Mouse (Mus musculus): ENCODE results near the gene Scn3b. TPM values are rescaled to one million over a fixed set of nuclear protein-coding genes. Genes with fewer than 3 reads are reported as not detected.

The Scn3b gene
- polyA plus RNA-seq, 1 experiment: 7.2 TPM

DNA sequence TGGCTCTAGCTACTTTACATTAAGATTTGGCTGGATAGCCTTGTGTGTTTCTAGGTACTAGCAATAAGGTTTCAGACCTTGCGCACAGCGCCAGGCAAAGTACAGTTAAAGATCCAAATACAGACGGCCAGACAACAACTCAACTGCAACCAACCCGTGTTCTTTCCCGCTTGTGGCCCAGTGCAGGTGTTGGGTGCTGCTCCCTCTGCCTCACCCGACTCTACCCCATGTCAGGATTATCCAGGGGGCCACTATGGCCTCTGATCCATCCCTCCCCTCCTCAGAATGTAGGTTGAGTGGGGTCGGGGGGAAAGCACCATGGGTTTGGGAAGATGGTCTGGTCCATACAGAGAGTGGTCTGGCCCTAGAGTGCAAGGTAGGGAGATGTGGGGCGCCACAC is 24.3 kb downstream of the Scn3b start:
- Histone ChIP-seq H3K4me1 (ENCODE audit: control insufficient read depth, insufficient read depth, low read length) (peaks cover 3% of the 10 kb centered on the region), H3K36me3 (ENCODE audit: control insufficient read depth, insufficient read depth, low read length, poor library complexity, severe bottlenecking) (peaks cover 5% of the 10 kb centered on the region; the same call in 1 of the 2 replicates), H3K27me3 (ENCODE audit: control insufficient read depth, insufficient read depth, low read length, poor library complexity, severe bottlenecking) (no peaks in the 10 kb centered on the region), H3K27ac (ENCODE audit: insufficient read depth, low read length) (no peak overlapping the region), H3K9me3 (replicated peaks; ENCODE audit: control insufficient read depth, insufficient read depth, low read length, poor library complexity, severe bottlenecking) (no peaks in the 10 kb centered on the region), H3K9ac (ENCODE audit: low read depth, poor library complexity, severe bottlenecking) (no peak overlapping the region), H3K4me3 (ENCODE audit: low read depth, low read length) (no peak overlapping the region)
- no peak for TF ChIP-seq CTCF (IDR thresholded peaks at IDR 0.05; ENCODE audit: low read depth, low read length)
- TF ChIP-seq EP300 (IDR thresholded peaks at IDR 0.05; ENCODE audit: insufficient read depth, low read depth, low read length): no peak
- TF ChIP-seq POLR2A (IDR thresholded peaks at IDR 0.05; ENCODE audit: insufficient read depth, low read length): no peak

DNA sequence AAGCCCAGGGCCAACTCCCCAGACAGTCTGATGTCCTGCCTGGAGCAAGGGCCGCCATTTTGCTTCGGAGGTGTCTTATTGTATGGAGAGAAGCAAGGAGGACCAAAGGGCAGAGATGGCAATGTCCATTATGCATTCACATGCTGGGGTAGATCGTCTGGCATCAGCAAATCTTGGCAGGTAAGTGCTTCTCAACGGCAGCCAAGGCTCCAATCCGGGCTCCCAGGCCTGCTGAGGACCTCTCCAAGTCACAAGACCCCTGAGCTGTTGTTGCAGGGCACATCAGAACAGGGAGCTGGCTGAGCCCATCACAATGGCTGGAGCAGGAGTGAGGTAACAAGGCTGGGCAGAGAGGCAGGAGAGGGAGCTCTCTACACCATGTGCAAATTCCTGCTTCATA is 24.7 kb downstream of the Scn3b start:
- no peak overlapping the region for H3K4me3 ChIP-seq (ENCODE audit: low read depth, low read length)
- no peaks in the 10 kb centered on the region for H3K9me3 ChIP-seq (replicated peaks; ENCODE audit: control insufficient read depth, insufficient read depth, low read length, poor library complexity, severe bottlenecking)
- peaks cover 3% of the 10 kb centered on the region for H3K4me1 ChIP-seq (ENCODE audit: control insufficient read depth, insufficient read depth, low read length)
- no peak overlapping the region for H3K9ac ChIP-seq (ENCODE audit: low read depth, poor library complexity, severe bottlenecking)
- TF ChIP-seq POLR2A (IDR thresholded peaks at IDR 0.05; ENCODE audit: insufficient read depth, low read length) (no peak), EP300 (IDR thresholded peaks at IDR 0.05; ENCODE audit: insufficient read depth, low read depth, low read length) (no peak), CTCF (IDR thresholded peaks at IDR 0.05; ENCODE audit: low read depth, low read length) (no peak)
- peaks cover 7% of the 10 kb centered on the region; the same call in 1 of the 2 replicates for H3K36me3 ChIP-seq (ENCODE audit: control insufficient read depth, insufficient read depth, low read length, poor library complexity, severe bottlenecking)
- no peak overlapping the region for H3K27ac ChIP-seq (ENCODE audit: insufficient read depth, low read length)
- no peaks in the 10 kb centered on the region for H3K27me3 ChIP-seq (ENCODE audit: control insufficient read depth, insufficient read depth, low read length, poor library complexity, severe bottlenecking)

DNA sequence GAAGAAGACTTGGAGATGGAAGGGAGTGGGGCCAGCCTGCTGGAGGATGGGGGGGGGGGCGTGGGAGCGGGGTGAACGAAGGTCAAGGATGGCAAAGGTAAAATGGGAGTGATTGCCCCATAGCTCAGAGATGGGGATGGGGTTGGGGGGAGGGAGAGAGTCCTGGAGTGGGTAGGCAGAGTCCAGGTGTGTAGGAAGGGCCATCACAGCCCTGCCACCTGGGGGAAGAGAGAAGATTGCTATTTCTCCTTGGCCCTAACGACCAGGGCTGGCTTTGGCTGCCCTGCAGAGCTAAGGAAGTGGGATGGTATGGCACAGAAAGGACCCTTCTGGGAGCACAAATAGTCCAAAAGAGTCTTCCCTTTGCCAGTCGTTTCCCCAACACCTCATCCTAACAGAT is 25.2 kb downstream of the Scn3b start:
- peaks cover 7% of the 10 kb centered on the region; the same call in 1 of the 2 replicates for H3K36me3 ChIP-seq (ENCODE audit: control insufficient read depth, insufficient read depth, low read length, poor library complexity, severe bottlenecking)
- H3K27ac ChIP-seq (ENCODE audit: insufficient read depth, low read length): no peak overlapping the region
- H3K9me3 ChIP-seq (replicated peaks; ENCODE audit: control insufficient read depth, insufficient read depth, low read length, poor library complexity, severe bottlenecking): no peaks in the 10 kb centered on the region
- no peak overlapping the region for H3K9ac ChIP-seq (ENCODE audit: low read depth, poor library complexity, severe bottlenecking)
- H3K27me3 ChIP-seq (ENCODE audit: control insufficient read depth, insufficient read depth, low read length, poor library complexity, severe bottlenecking): no peaks in the 10 kb centered on the region
- TF ChIP-seq POLR2A (IDR thresholded peaks at IDR 0.05; ENCODE audit: insufficient read depth, low read length) (no peak), CTCF (IDR thresholded peaks at IDR 0.05; ENCODE audit: low read depth, low read length) (no peak), EP300 (IDR thresholded peaks at IDR 0.05; ENCODE audit: insufficient read depth, low read depth, low read length) (no peak)
- peaks cover 3% of the 10 kb centered on the region for H3K4me1 ChIP-seq (ENCODE audit: control insufficient read depth, insufficient read depth, low read length)
- H3K4me3 ChIP-seq (ENCODE audit: low read depth, low read length): no peak overlapping the region

GRCm38 (mm10) chr9:40294866-40295265 is 25.8 kb downstream of the Scn3b start:
- no peak overlapping the region for H3K4me3 ChIP-seq (ENCODE audit: low read depth, low read length)
- no peaks in the 10 kb centered on the region for H3K9me3 ChIP-seq (replicated peaks; ENCODE audit: control insufficient read depth, insufficient read depth, low read length, poor library complexity, severe bottlenecking)
- no peak overlapping the region for H3K27ac ChIP-seq (ENCODE audit: insufficient read depth, low read length)

DNA sequence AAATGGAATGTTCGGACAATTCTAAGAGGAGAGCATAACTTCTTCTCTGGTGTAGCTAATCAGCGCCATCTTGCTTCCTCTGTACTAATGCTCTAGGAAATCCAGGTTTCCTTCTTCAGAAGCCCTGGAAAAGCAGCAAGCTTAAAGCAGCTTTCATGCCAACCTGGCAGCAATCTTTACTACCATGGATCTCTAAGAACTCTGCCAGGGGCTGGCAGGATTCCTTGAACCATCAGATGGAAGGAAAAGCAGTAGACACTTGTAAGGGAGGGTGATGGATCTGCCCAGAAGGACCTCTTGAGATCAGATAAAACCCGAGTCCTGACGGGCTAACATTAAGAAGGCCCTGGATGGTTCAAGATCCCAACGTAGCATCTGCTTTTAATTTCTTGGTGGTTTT is 27.2 kb downstream of the Scn3b start:
- H3K4me1 ChIP-seq (ENCODE audit: control insufficient read depth, insufficient read depth, low read length): peaks cover 3% of the 10 kb centered on the region
- TF ChIP-seq EP300 (IDR thresholded peaks at IDR 0.05; ENCODE audit: insufficient read depth, low read depth, low read length): no peak
- TF ChIP-seq POLR2A (IDR thresholded peaks at IDR 0.05; ENCODE audit: insufficient read depth, low read length): no peak
- no peak for TF ChIP-seq CTCF (IDR thresholded peaks at IDR 0.05; ENCODE audit: low read depth, low read length)

More at GRCm38 (mm10) chr9:40294866-40295265, 25.8 kb downstream of the Scn3b start:
- Histone ChIP-seq H3K36me3 (ENCODE audit: control insufficient read depth, insufficient read depth, low read length, poor library complexity, severe bottlenecking) (peaks cover 10% of the 10 kb centered on the region), H3K27me3 (ENCODE audit: control insufficient read depth, insufficient read depth, low read length, poor library complexity, severe bottlenecking) (no peaks in the 10 kb centered on the region), H3K9ac (ENCODE audit: low read depth, poor library complexity, severe bottlenecking) (no peak overlapping the region), H3K4me1 (ENCODE audit: control insufficient read depth, insufficient read depth, low read length) (peaks cover 3% of the 10 kb centered on the region)
- TF ChIP-seq EP300 (IDR thresholded peaks at IDR 0.05; ENCODE audit: insufficient read depth, low read depth, low read length): no peak
- no peak for TF ChIP-seq POLR2A (IDR thresholded peaks at IDR 0.05; ENCODE audit: insufficient read depth, low read length)
- no peak for TF ChIP-seq CTCF (IDR thresholded peaks at IDR 0.05; ENCODE audit: low read depth, low read length)

DNA sequence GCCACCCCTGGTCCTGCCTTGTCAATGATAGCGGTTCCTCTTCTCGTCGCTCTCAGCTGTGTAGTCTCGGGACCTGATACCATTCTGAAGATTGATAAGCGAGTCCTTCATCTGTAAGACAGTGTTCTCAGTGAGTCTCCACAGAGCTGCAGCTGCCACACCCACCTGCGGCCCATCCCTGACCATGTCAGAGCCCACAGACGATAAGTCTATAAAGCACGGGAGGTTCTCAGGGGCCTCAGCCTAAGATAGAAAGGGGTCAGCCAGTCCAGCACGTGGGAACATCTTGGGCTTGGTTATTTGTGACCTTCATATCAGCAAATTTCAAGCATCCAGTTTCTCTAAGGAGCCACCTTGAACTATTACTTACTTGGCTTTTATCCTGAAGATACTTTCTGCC is 29.0 kb downstream of the Scn3b start:
- Histone ChIP-seq H3K36me3 (ENCODE audit: control insufficient read depth, insufficient read depth, low read length, poor library complexity, severe bottlenecking) (peaks cover 10% of the 10 kb centered on the region), H3K4me3 (ENCODE audit: low read depth, low read length) (no peak overlapping the region), H3K27me3 (ENCODE audit: control insufficient read depth, insufficient read depth, low read length, poor library complexity, severe bottlenecking) (no peaks in the 10 kb centered on the region), H3K4me1 (ENCODE audit: control insufficient read depth, insufficient read depth, low read length) (peaks cover 3% of the 10 kb centered on the region), H3K9ac (ENCODE audit: low read depth, poor library complexity, severe bottlenecking) (no peak overlapping the region), H3K9me3 (replicated peaks; ENCODE audit: control insufficient read depth, insufficient read depth, low read length, poor library complexity, severe bottlenecking) (no peaks in the 10 kb centered on the region), H3K27ac (ENCODE audit: insufficient read depth, low read length) (no peak overlapping the region)
- TF ChIP-seq CTCF (IDR thresholded peaks at IDR 0.05; ENCODE audit: low read depth, low read length) (no peak), EP300 (IDR thresholded peaks at IDR 0.05; ENCODE audit: insufficient read depth, low read depth, low read length) (no peak), POLR2A (IDR thresholded peaks at IDR 0.05; ENCODE audit: insufficient read depth, low read length) (no peak)

More for the DNA sequence above, 27.2 kb downstream of the Scn3b start:
- H3K27me3 ChIP-seq (ENCODE audit: control insufficient read depth, insufficient read depth, low read length, poor library complexity, severe bottlenecking): no peaks in the 10 kb centered on the region
- H3K9ac ChIP-seq (ENCODE audit: low read depth, poor library complexity, severe bottlenecking): no peak overlapping the region
- H3K9me3 ChIP-seq (replicated peaks; ENCODE audit: control insufficient read depth, insufficient read depth, low read length, poor library complexity, severe bottlenecking): no peaks in the 10 kb centered on the region
- H3K4me3 ChIP-seq (ENCODE audit: low read depth, low read length): no peak overlapping the region
- no peak overlapping the region for H3K27ac ChIP-seq (ENCODE audit: insufficient read depth, low read length)
- H3K36me3 ChIP-seq (ENCODE audit: control insufficient read depth, insufficient read depth, low read length, poor library complexity, severe bottlenecking): peaks cover 10% of the 10 kb centered on the region
